Mouse (Mus musculus) intestine, embryonic 16.5 days (tissue): ENCODE data around the gene Gc. TPM values are rescaled to one million over a fixed set of nuclear protein-coding genes. Genes with fewer than 3 reads are reported as not detected.

Experiments used
- ATAC-seq: fragments of 200-750 bp; cut with Nextera tagmentation; 2 replicates; pipeline ENCODE4 v1.8.0; 2017; ENCODE audit warnings: moderate TSS enrichment, moderate library complexity
- H3K27ac ChIP-seq: fragments of 300-500 bp; sonication (generic); 2 replicates; pipeline ENCODE4 v1.5.1; 2014; ENCODE audit warnings: mild to moderate bottlenecking, low read length
- H3K27me3 ChIP-seq: fragments of 300-500 bp; sonication (generic); replicated peaks from 2 replicates; pipeline ENCODE4 v1.6.1; 2014; ENCODE audit warnings: low read length, control low read depth, mixed read lengths; ENCODE audit not compliant: control insufficient read depth, insufficient read depth
- H3K36me3 ChIP-seq: fragments of 300-500 bp; sonication (generic); 2 replicates; pipeline ENCODE4 v1.6.1; 2014; ENCODE audit warnings: low read length, control low read depth; ENCODE audit not compliant: control insufficient read depth, insufficient read depth
- H3K4me1 ChIP-seq: fragments of 300-500 bp; sonication (generic); 2 replicates; pipeline ENCODE4 v1.6.1; 2014; ENCODE audit warnings: low read length, control low read depth, mixed read lengths; ENCODE audit not compliant: control insufficient read depth, insufficient read depth
- H3K4me2 ChIP-seq: fragments of 300-500 bp; sonication (generic); 2 replicates; pipeline ENCODE4 v1.6.1; 2014; ENCODE audit warnings: low read depth, low read length, control low read depth
- H3K4me3 ChIP-seq: fragments of 300-500 bp; sonication (generic); 2 replicates; pipeline ENCODE4 v1.5.1; 2014; ENCODE audit warnings: mild to moderate bottlenecking, low read length
- H3K9ac ChIP-seq: fragments of 300-500 bp; sonication (generic); 2 replicates; pipeline ENCODE4 v1.6.1; 2014; ENCODE audit warnings: low read depth, low read length
- H3K9me3 ChIP-seq: fragments of 300-500 bp; sonication (generic); 2 replicates; pipeline ENCODE4 v1.6.1; 2016; ENCODE audit warnings: low read length, control low read depth; ENCODE audit not compliant: control insufficient read depth
- WGBS: fragments of 180-500 bp; shearing (Covaris S2); extraction: QIAGEN DNeasy Blood & Tissue Kit; methylation state at CpG from one replicate; pipeline ENCODE4 v1.1.7; 2014; 5-methylcytosine and 5-hydroxymethylcytosine counted together
- polyA plus RNA-seq: library from polyadenylated mRNA; unstranded; fragments of >200 nt; fragmentation: Nextera tagmentation; extraction: Ambion mirVana; gene quantifications from 2 replicates; pipeline ENCODE4 v1.2.1, GENCODE M21; 2015

The Gc gene
- polyA plus RNA-seq, 1 experiment from 2014 or later = 30.7 TPM

- H3K9me3 ChIP-seq = no peaks in the 10 kb centered on the region
- ATAC-seq = no peak
- H3K4me1 ChIP-seq = no peaks in the 10 kb centered on the region
- WGBS = 60% methylated on average over 4 of the region's 4 CpGs
- H3K27me3 ChIP-seq = no peaks in the 10 kb centered on the region
- H3K9ac ChIP-seq = no peak overlapping the region
- H3K4me3 ChIP-seq = no peak overlapping the region
- H3K4me2 ChIP-seq = no peak overlapping the region
- no peak overlapping the region for H3K27ac ChIP-seq
- H3K36me3 ChIP-seq = no peaks in the 10 kb centered on the region
Measured at GRCm38 (mm10) chr5:89381340-89381739, 76.4 kb downstream of the Gc start.

GRCm38 (mm10) chr5:89370140-89370539 is 87.6 kb downstream of the Gc start:
- Histone ChIP-seq H3K27ac (no peak overlapping the region), H3K27me3 (no peaks in the 10 kb centered on the region), H3K4me1 (no peaks in the 10 kb centered on the region), H3K9ac (no peak overlapping the region), H3K9me3 (no peaks in the 10 kb centered on the region), H3K4me2 (no peak overlapping the region), H3K4me3 (no peak overlapping the region), H3K36me3 (no peaks in the 10 kb centered on the region)
- ATAC-seq = no peak
- 37% methylated on average over 1 of the region's 1 CpGs for WGBS

DNA sequence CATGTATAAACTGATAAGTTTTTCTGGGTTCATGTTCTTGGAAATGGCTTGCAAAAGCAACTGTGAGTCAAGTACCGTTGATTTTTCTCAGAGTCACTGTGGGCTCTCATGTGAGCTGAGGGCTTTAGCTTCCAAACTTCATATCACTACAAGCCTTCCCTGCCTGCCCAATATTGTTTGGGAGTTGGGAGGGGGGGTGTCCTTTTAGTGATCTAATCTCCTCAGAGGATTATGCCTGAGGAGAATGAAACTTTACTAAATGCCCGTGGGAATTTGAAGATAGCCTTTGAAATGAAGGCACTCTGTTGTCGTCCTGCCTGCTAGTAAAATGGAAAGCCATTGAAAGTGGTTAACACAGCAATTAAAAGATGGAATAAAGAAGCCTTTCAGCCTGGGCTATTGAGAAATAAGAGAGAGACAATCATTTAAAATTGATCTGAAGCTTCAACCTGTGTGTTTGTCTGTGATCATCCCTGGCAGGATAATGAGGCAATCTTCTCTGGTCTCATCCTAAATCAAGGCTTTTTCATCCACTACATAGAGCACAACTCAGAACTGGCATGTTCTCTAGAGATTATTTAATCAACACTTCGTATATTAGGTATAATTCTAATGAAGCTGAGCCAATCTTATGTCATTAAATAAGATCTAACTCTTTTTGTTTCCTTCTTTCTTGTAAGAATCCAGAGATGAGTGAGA is 89.5 kb downstream of the Gc start:
- no peak overlapping the region for H3K4me2 ChIP-seq
- no peak for ATAC-seq

More for the DNA sequence above, 89.5 kb downstream of the Gc start:
- H3K36me3 ChIP-seq = no peaks in the 10 kb centered on the region
- 66% methylated on average over 4 of the region's 4 CpGs for WGBS
- no peaks in the 10 kb centered on the region for H3K27me3 ChIP-seq
- H3K9me3 ChIP-seq = no peaks in the 10 kb centered on the region
- no peak overlapping the region for H3K9ac ChIP-seq
- H3K4me3 ChIP-seq = no peak overlapping the region
- H3K4me1 ChIP-seq = no peaks in the 10 kb centered on the region
- no peak overlapping the region for H3K27ac ChIP-seq

Other genes with a start within 250 kb of the Gc start
- not detected in 2 replicates for gene Npffr2, start 69.5 kb upstream of the Gc start, polyA plus RNA-seq